Mouse (Mus musculus) hindbrain, postnatal 0 days (tissue): ENCODE measurements around the gene Actr3. TPM values are rescaled to one million over a fixed set of nuclear protein-coding genes. Genes with fewer than 3 reads are reported as not detected.

ENCODE experiments used
- ATAC-seq: fragments of 200-750 bp; cut with Nextera tagmentation; 2 replicates; pipeline ENCODE4 v1.8.0; 2017; ENCODE audit warnings: mild to moderate bottlenecking, moderate TSS enrichment, moderate library complexity
- DNase-seq: peaks from one replicate; pipeline ENCODE4 v3.0.0-alpha.2; 2015; ENCODE audit warnings: low spot score
- H3K27ac ChIP-seq: fragments of 300-500 bp; sonication (generic); 2 replicates; pipeline ENCODE4 v1.5.1; 2014; ENCODE audit warnings: mild to moderate bottlenecking
- H3K27me3 ChIP-seq: fragments of 300-500 bp; sonication (generic); 2 replicates; pipeline ENCODE4 v1.6.1; 2014; ENCODE audit warnings: low read length, mixed read lengths; ENCODE audit not compliant: insufficient read depth
- H3K36me3 ChIP-seq: fragments of 300-500 bp; sonication (generic); 2 replicates; pipeline ENCODE4 v1.6.1; 2014; ENCODE audit warnings: low read length, mixed read lengths; ENCODE audit not compliant: insufficient read depth
- H3K4me1 ChIP-seq: fragments of 300-500 bp; sonication (generic); 2 replicates; pipeline ENCODE4 v1.6.1; 2014; ENCODE audit warnings: antibody characterized with exemption, low read length, mixed read lengths; ENCODE audit not compliant: insufficient read depth
- H3K4me2 ChIP-seq: fragments of 300-500 bp; sonication (generic); 2 replicates; pipeline ENCODE4 v1.6.1; 2014; ENCODE audit warnings: low read depth, mild to moderate bottlenecking, low read length, moderate library complexity, mixed read lengths
- H3K4me3 ChIP-seq: fragments of 300-500 bp; sonication (generic); 2 replicates; pipeline ENCODE4 v1.5.1; 2014; ENCODE audit warnings: low read length
- H3K9ac ChIP-seq: fragments of 300-500 bp; sonication (generic); replicated peaks from 2 replicates; pipeline ENCODE4 v1.6.1; 2014; ENCODE audit warnings: mild to moderate bottlenecking, low read length, moderate library complexity, mixed read lengths
- H3K9me3 ChIP-seq: fragments of 300-500 bp; sonication (generic); 2 replicates; pipeline ENCODE4 v1.6.1; 2016; ENCODE audit warnings: low read length, mixed read lengths
- CTCF ChIP-seq: IDR thresholded peaks from 2 replicates; pipeline ENCODE4 v1.5.1; 2016; ENCODE audit warnings: antibody characterized with exemption, control low read depth, low read depth
- WGBS: fragments of 180-500 bp; shearing (Covaris S2); extraction: QIAGEN DNeasy Blood & Tissue Kit; methylation state at CpG from one replicate; pipeline ENCODE4 v1.1.7; 2014; 5-methylcytosine and 5-hydroxymethylcytosine counted together
- polyA plus RNA-seq: library from polyadenylated mRNA; unstranded; fragments of >200 nt; fragmentation: Nextera tagmentation; extraction: Ambion mirVana; gene quantifications from 2 replicates; pipeline ENCODE4 v1.2.1, GENCODE M21; 2015
- total RNA-seq: library from RNA; depleted of rRNA; stranded (reverse); fragments of >200 nt; gene quantifications from 2 replicates; pipeline ENCODE4 v1.2.3, GENCODE M21; 2014

The Actr3 gene
- total and polyA plus RNA-seq, 2 experiments from 2014 or later, result 130 to 186 TPM

- ATAC-seq (peak; percentile 69), DNase-seq (peak; percentile 68)
- no peak overlapping the region for H3K27ac ChIP-seq
- no peaks in the 10 kb centered on the region for H3K27me3 ChIP-seq
- WGBS, result 39% methylated on average over 3 of the region's 3 CpGs
- H3K9ac ChIP-seq, result no peak overlapping the region
- no peaks in the 10 kb centered on the region for H3K9me3 ChIP-seq
- no peaks in the 10 kb centered on the region for H3K36me3 ChIP-seq
- no peak for TF ChIP-seq CTCF
- no peak overlapping the region for H3K4me2 ChIP-seq
- no peaks in the 10 kb centered on the region for H3K4me1 ChIP-seq
- H3K4me3 ChIP-seq, result no peak overlapping the region
Observed at GRCm38 (mm10) chr1:125378889-125379288, 56.6 kb downstream of the Actr3 start.

- Histone ChIP-seq H3K27ac (no peak overlapping the region), H3K27me3 (no peaks in the 10 kb centered on the region), H3K9ac (no peak overlapping the region), H3K4me1 (no peaks in the 10 kb centered on the region), H3K4me2 (no peak overlapping the region), H3K4me3 (no peak overlapping the region), H3K36me3 (no peaks in the 10 kb centered on the region), H3K9me3 (no peaks in the 10 kb centered on the region)
- ATAC-seq, result peak; percentile 64; the same call in 1 of the 2 replicates
- peak; percentile 79 for DNase-seq
- 45% methylated on average over 5 of the region's 5 CpGs for WGBS
- peak; percentile 73 for TF ChIP-seq CTCF
Observed at GRCm38 (mm10) chr1:125372855-125373254, 62.7 kb downstream of the Actr3 start.

GRCm38 (mm10) chr1:125370779-125371178, 64.7 kb downstream of the Actr3 start:
- H3K27ac ChIP-seq, result no peak overlapping the region
- no peak overlapping the region for H3K9ac ChIP-seq
- peak; percentile 88 for TF ChIP-seq CTCF
- no peaks in the 10 kb centered on the region for H3K4me1 ChIP-seq
- DNase-seq (peak; percentile 91), ATAC-seq (0 out of 2 replicates have a peak, but pooled peaks have one; percentile 65)
- H3K4me3 ChIP-seq, result no peak overlapping the region
- H3K4me2 ChIP-seq, result no peak overlapping the region
- no peaks in the 10 kb centered on the region for H3K36me3 ChIP-seq
- H3K27me3 ChIP-seq, result no peaks in the 10 kb centered on the region
- 34% methylated on average over 6 of the region's 6 CpGs for WGBS
- H3K9me3 ChIP-seq, result no peaks in the 10 kb centered on the region

- Histone ChIP-seq H3K4me3 (no peak overlapping the region), H3K9ac (no peak overlapping the region), H3K27me3 (no peaks in the 10 kb centered on the region), H3K36me3 (no peaks in the 10 kb centered on the region), H3K4me1 (no peaks in the 10 kb centered on the region), H3K9me3 (no peaks in the 10 kb centered on the region), H3K27ac (no peak overlapping the region), H3K4me2 (no peak overlapping the region)
- ATAC-seq (no peak), DNase-seq (no peak)
- WGBS, result 99% methylated on average over 4 of the region's 4 CpGs
- TF ChIP-seq CTCF, result no peak
Observed at GRCm38 (mm10) chr1:125365576-125365975, 70.0 kb downstream of the Actr3 start.

- no peaks in the 10 kb centered on the region for H3K36me3 ChIP-seq
- ATAC-seq, result no peak
- no peak overlapping the region for H3K4me2 ChIP-seq
Observed at GRCm38 (mm10) chr1:125351416-125352037, 84.0 kb downstream of the Actr3 start.

GRCm38 (mm10) chr1:125350843-125351242, 84.7 kb downstream of the Actr3 start:
- H3K27me3 ChIP-seq, result no peaks in the 10 kb centered on the region
- H3K9me3 ChIP-seq, result no peaks in the 10 kb centered on the region
- no peaks in the 10 kb centered on the region for H3K4me1 ChIP-seq
- H3K9ac ChIP-seq, result no peak overlapping the region
- WGBS, result 87% methylated on average over 5 of the region's 5 CpGs
- no peak overlapping the region for H3K27ac ChIP-seq
- H3K4me2 ChIP-seq, result no peak overlapping the region
- no peak overlapping the region for H3K4me3 ChIP-seq
- TF ChIP-seq CTCF, result no peak
- ATAC-seq (no peak), DNase-seq (no peak)
- H3K36me3 ChIP-seq, result no peaks in the 10 kb centered on the region

More at GRCm38 (mm10) chr1:125351416-125352037, 84.0 kb downstream of the Actr3 start:
- TF ChIP-seq CTCF, result no peak
- DNase-seq, result no peak
- no peaks in the 10 kb centered on the region for H3K4me1 ChIP-seq
- H3K9me3 ChIP-seq, result no peaks in the 10 kb centered on the region
- H3K4me3 ChIP-seq, result no peak overlapping the region
- WGBS, result 78% methylated on average over 4 of the region's 4 CpGs
- H3K27me3 ChIP-seq, result no peaks in the 10 kb centered on the region
- no peak overlapping the region for H3K9ac ChIP-seq
- no peak overlapping the region for H3K27ac ChIP-seq

GRCm38 (mm10) chr1:125345854-125346253, 89.7 kb downstream of the Actr3 start:
- no peak overlapping the region for H3K4me2 ChIP-seq
- no peaks in the 10 kb centered on the region for H3K36me3 ChIP-seq
- TF ChIP-seq CTCF, result no peak
- H3K27me3 ChIP-seq, result no peaks in the 10 kb centered on the region
- WGBS, result 91% methylated on average over 9 of the region's 9 CpGs
- H3K27ac ChIP-seq, result no peak overlapping the region
- no peaks in the 10 kb centered on the region for H3K4me1 ChIP-seq
- H3K9me3 ChIP-seq, result no peaks in the 10 kb centered on the region
- no peak for DNase-seq
- no peak for ATAC-seq
- no peak overlapping the region for H3K4me3 ChIP-seq
- H3K9ac ChIP-seq, result no peak overlapping the region
